Mouse (Mus musculus): ENCODE data around the gene Slc9a1. TPM values are rescaled to one million over a fixed set of nuclear protein-coding genes. Genes with fewer than 3 reads are reported as not detected.
A peak's percentile ranks its signal among the peaks of the same experiment; 100 is the strongest.

The Slc9a1 gene
- total RNA-seq, 2 experiments from 2014 or later = 10.0 to 11.4 TPM

DNA sequence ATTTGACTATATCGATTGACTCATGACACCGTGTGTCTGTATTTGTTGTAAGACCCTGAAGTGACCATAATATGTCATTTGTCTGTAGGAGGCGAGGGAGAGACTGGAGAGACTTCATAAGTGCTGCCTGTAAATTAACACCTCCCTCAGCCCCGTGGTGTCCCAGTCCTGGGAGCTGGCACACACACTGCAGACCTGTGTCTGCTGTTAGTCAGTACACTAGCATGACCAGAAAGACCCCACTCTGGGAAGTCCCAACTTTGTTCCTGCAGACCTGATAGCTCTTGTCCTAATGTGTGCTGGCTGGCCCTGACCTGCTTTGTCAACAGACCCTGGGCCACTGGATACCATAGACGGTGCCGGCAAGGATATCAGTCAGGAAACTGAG is 2.8 kb downstream of the Slc9a1 start:
- DNase-seq (ENCODE audit: low spot score) = no peak

DNA sequence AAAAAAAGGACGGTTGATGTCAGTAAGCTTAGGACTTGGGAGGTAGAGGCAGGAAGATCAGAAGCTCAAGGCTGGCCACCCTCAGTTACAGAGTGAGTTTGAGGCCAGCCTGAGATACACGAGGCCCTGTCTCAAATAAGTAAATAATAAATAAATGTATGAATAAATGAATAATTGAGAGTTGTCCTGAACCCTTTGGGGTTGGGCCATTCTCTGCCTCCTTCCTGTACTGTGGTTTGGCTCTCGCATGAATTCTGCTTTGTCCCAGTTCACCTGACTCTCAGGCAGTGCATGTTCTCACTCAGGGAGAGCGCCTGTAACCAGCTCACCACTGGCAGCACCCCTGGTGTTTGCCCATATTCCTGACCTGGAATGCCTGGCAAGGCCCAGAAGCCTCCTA is 4.5 kb downstream of the Slc9a1 start:
- DNase-seq (ENCODE audit: low spot score) = no peak

DNA sequence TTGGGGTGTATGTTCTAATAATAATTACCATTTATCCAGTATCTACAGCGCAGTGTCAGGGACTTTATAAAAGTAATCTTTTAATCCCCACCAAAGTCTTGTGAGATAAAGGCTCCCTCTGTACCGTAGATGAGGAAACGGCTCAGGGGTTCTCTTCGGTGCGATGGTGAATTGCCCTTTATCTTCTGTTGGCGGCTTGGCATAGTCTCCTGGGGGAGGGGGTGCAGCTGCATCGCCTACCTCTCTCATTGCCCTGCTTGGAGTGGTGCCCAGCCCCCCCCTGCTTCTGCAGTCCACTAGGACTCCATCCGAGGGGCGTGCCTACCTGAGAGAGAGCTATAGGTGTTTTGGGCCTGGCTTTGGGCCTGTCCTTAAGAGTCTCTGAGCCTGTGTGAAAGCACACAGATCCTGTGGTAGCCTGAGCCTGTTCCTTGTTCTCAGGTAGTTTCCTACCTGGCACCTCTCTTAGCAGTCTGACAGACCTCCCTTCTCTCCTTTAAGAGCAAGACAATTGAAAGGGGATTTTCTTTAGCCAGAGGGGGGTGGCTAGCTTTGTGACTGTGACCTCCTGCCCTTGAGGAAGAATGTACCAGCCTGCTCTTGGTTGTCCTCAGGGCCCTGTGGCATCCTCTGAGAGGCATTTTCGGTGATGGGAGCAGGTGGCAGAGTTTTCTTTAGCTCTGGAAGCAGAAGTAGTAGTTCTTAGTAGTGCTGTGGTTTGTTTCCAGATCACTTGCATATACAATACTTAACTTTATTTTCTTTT is 6.5 kb downstream of the Slc9a1 start:
- DNase-seq (ENCODE audit: low spot score) = no peak

DNA sequence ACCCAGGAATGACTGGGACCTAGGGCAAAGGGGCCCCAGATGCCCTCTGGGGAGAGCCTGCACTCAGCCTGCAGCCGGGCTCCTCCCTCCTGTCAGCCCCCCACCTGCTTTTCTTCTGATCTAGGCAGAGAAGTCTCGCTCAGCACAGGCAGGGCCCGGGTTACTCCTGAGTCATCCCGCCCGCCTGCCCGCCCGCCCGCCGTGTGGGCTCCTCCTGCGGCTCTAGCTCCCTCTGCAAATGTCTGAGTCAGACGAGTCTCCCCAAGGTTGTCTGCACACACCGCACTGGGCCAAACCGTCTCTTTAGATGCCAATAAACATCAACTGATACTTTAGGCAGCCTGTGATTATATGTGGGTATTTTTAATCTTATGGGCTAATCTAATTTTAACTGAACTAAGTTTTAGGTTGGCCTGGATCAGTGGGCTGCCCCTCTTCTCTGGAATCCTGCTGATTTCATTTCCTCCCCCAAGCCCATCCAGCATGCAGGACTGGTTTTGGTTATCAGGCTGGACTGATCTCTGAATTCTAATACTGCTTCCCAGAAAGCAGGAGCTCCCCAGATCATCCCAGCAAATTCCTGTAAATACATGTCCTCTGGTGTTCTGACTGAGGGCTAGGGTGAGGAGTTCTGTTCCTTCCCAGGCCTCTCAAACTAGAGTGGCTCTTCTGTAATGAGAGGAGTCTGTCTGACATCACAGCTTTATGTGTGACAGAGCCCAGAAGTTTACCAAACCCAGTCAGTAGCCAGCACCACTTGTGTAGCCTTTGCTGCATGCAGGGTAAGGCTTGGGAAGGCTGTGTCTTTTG is 8.9 kb downstream of the Slc9a1 start:
- peak; percentile 75 for DNase-seq (ENCODE audit: low spot score)

DNA sequence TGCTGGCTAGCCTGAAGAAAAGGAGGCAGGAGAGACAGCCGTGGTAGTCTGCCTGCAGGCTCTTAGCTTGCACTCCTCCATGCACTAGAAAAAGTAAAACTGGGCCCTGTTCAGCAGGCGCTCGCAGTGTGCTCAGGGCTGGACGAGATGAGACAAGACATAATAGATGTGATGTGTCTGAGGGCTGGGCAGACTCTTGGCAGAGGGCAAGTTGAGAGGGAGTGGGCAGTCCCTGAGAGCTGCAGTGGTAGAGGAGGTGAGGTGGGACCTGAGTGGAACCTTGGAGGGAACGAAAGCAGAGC is 9.5 kb downstream of the Slc9a1 start:
- no peak for DNase-seq (ENCODE audit: low spot score)

DNA sequence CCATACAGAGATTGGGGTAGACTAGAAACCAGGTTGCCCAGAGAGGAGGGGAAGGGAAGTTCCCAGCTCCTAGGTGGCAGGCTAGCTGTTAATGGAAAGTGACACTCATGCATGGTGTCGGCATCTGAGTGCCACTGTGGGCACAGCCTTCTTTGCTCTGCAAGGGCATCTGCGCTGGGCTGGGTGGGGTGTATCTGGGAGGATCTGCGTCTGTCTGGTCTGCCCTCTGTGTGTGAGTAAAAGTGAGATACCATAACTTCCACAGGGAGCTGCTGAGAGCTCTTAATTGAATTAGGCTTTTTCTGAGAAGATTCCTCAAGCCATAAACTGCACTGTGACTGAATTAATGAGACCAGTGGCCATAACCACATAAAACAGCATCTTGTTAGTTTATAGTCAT is 10.4 kb downstream of the Slc9a1 start:
- DNase-seq (ENCODE audit: low spot score) = no peak

DNA sequence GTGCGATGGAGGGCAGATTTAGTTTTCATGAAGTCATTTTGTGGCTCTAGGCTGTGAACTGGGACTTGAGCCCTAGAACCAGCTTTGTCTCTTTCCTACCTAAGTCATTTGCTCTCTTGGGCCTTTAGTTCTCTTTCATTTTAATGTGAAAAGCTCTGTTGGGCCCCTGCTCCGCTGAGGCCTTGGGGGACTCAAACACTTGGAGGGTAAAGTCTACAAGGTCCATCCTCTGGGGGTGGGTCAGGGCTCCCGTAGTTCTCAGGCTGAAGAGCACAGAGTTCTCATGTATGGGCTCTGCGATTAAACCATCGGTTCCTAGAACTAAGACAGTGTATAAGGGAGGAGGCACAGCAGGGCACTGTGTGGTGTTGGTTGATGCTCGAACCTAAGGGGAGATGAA is 11.0 kb downstream of the Slc9a1 start:
- DNase-seq (ENCODE audit: low spot score) = no peak

DNA sequence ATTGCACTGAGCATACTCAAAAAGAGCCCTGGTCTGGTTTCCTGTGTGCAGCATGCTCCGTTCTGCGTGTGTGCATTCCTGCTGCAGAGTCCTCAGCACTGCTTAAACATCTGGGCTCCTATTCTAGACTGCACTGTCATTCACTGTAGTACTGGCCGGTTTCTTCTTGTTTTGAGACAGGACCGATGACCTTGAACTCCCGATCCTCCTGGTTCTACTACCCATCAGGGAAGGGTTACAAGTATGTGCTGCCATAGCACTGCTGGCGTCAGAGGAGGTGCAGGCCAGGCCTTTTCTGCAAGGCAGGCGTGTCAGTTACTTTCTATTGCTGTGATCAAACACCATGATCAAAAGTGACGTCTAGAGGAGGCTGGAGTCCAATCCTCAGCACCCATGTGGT is 11.6 kb downstream of the Slc9a1 start:
- DNase-seq (ENCODE audit: low spot score) = no peak

DNA sequence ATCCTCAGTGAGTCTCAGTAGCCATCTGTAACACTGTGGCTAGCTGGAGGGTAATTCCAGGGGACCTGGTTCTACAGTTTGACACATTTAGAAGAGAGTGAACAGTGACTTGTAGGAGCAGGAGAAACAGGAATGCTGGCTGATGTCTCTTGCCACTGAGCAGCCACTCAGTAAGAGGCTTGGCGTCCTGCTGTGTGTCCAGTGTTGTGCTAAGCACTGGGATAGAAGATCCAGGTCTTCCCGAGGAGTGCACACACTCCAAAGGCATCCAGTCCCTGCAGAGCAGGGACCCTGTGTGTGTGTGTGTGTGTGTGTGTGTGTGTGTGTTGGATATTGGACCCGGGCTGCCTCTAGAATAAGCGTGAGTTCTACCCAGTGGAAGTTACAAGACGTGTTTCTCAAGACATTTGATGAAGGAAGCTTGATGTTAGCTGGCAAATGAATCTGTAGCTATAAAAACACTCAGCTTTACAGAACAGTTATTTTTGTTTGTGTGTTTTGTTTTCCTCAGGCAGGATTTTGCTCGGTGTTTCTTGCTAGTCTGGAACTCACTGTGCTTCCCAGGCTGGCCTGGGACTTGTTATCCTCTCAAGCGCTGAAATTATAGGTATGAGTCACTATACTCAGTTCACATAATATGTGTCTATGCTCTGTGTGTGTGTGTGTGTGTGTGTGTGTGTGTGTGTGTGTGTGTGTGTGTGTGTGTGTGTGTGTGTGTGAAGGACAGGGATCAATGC is 16.7 kb downstream of the Slc9a1 start:
- no peak for DNase-seq (ENCODE audit: low spot score)

DNA sequence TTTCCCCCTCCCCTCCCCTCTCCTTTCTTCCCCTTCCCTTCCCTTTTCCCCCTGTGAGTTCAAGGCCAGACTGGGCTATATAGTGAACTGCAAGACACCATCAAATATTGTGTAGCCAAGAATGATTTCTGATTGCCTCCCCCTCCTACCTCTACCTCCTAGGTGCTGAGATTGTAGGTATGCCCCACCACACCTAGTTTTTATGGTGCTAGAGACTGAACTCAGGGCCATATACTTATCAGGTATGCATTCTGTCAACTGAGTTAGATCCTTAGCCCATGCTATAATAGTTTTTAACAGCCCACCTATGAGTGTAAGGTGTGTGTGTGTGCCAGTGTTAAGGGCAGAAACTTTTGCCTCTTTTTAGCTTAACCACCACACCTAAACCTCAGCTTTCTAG is 17.5 kb downstream of the Slc9a1 start:
- DNase-seq (ENCODE audit: low spot score) = no peak

DNA sequence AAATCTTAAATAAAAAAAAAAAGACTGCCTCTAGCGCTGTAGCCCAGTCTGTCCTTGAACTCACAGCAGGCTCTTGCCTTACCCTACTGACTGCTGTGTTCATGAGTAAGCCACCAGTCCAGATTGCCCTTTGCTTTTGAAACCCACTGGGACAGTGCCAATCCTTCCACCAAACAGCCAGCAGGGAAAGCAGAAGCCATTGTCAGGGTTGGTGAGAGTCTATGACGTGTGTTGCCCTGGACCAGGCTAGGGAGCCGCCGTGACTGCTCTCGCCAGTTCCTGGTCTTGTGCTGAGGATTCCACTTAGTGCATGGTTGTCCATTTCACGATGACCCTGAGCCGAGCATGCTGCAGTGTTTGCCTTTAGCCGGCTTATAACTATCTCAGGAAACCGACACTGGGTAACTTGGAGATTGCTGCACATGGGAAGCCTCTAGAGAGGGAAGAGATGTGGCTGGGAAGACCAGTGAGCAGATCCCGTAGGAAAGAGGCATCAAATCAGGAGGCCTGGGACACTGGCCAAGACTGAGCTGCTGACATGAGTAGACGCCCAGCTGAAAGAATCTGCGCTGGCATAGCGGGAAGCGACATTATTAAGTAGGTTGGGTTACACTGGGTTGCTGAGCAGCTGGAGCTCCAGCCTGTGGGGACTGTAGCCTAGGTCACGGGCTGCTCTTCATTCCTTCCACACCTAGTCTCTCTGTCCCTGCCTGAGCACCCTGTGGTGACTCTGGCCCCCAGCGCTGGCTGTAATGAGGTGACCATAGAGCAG is 19.5 kb downstream of the Slc9a1 start:
- peak; percentile 89 for DNase-seq (ENCODE audit: low spot score)

DNA sequence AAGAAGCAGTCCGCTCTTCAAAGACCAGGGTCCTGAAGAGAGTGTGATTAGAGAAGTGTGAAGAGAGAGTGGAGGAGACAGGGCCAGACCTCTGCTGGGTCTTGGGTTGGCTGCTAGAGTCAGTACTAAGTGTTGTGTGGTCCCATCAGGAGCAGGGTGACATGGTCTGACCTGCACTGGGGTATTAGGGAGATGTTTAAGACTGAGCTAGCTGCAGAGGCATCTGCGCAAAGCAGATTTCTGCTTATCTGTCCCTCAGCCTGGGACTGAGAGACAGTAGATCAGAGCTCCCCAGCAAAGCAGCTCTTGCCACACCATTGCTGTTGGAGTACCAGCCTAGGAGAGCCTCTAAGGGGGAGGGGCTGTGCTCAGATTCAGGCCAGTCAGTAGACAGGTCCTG is 20.5 kb downstream of the Slc9a1 start:
- DNase-seq (ENCODE audit: low spot score) = no peak

DNA sequence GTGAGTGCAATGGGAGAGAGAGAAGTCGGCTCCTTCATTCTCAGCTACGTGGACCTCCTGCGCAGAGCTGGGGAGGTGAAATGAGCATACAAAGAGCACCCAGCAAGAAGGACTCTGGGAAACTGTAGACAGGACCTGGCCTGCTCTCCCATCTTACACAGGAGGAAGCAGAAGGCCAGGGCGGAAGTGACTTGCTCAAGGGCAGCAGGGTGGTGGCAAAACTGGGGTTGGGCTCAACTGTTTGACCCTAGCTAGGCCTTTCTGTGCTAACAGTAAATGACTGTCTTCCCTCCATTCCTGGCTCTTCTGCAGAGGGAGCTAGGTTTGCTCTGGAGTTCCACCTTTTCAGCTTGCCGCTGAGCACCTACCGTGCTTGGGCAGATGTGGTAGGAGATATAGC is 21.1 kb downstream of the Slc9a1 start:
- no peak for DNase-seq (ENCODE audit: low spot score)

DNA sequence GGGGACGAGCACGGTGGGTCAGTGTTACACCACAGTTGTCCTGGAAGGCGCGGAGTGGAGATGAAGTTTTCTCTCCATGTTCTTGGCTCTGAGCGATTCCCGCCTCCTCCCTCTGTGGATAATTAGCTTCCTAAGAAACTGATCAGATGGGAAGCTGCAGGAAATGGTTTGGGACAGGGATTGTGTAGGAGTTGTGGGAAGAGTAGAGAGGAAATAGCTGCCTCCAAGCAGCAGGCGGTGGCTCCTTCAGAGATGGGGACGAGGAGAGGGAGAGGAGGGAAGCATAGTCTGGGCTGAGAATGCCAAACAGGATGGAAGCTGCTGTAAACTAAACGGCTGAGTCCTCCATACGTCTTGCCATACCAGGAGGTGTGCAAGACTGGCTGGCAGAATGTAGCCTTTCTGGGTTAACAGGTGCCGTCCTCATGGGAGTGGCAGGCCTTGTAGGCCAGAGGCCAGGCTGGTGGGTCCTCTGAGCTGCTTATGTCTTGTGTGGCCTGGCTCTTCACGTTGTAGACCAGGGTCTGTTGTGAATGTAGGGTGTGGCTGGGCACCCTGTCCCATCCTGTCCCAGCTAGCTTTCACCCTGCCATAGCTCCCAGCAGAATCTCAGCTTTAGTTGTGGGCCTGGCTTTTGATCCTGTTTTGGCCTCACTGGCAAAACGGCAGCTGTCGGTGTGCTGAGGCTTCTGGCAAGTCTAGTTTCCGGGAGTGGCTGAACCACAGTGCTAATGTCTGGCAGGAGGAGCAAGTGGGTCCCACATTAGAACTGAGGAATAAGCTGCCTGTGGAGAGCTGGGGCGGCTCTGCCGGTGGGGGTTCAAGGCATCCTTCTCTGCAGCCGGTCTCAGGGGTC is 21.9 kb downstream of the Slc9a1 start:
- DNase-seq (ENCODE audit: low spot score) = peak; percentile 59

DNA sequence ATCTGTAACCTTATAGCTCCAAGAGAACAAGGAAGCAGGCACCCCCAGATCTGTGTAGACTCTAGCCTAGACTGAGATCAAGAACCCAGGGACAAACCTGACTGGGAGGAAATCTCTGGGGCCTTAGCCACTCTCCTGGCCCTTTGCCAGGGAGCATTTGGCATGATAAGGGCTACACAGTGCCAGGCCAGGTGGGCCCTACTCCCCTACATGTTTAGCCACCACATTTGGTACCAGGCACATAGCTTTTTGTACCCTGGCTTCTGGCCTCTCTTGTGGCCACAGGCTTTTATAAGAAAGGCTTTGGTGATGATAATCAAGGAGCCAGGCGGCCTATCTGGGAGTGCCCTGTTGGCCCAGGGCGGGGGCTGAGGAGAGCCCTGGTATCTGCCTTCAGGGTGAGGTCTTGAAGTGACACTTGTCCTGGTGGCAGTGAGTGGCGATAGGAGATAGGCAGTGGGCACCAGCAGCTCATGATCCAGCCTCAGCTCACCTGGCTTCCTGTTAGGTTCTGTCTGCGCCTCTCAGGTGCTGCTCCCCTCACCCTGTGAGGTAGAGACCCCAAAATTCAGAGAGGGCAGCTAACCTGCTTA is 25.6 kb downstream of the Slc9a1 start:
- no peak for DNase-seq (ENCODE audit: low spot score)

DNA sequence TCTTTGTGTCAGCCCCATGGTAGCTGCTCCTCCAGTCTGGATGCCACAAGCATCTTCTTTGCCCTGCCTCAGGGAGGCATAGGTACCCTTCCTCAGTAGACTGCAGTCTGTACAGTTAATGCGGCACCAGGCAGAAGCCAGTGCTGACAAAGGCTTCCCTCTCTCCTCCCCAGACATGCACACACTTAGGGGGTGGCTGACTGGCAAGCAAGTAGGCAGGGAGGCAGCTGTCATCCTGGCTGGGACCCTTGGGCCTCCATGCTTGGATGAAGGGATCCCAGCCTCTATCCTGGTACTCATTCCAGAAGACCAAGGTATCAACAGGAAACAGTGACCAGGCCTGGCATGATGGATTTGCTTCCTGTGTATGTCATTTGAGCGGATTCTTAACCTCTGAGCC is 26.6 kb downstream of the Slc9a1 start:
- DNase-seq (ENCODE audit: low spot score) = no peak

DNA sequence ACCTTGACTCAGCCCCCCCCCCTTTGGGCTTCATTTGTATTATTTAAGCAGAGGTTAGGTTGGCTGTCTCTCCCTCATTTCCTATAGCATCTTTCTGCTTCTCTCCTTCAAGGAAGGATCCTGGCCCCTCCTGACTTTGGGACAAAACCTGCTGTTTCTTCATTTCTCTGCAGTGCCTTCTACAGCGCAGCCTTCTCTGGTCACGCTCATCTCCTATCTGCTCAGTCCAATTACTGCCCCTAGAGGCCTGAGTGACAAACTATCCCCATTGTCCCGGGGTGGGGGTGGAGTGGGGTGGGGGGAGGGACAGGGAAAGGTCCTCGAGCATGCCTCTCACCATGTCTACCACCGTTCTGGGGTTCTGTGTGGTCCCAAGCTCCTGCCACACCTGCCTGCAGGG is 27.8 kb downstream of the Slc9a1 start:
- DNase-seq (ENCODE audit: low spot score) = no peak

DNA sequence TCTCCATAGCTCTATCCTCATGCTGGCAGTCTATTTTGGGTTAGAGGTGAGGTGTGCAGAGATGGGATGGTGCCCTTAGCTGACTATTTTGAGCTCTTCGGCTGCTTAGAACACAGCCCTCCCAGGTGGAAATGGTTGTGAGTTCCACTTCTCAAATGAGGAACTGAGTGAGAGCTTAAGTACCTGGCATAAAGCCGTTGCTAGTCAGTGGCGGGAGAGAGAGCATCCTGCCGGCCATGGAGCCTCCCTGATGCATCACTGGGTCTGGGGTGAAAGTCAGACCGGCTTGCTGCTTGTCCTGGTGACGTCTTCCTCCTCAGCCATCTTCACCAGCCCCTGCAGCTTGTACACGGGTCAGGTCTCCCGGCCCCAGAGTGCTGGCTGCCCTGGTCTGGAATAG is 28.5 kb downstream of the Slc9a1 start:
- no peak for DNase-seq (ENCODE audit: low spot score)

DNA sequence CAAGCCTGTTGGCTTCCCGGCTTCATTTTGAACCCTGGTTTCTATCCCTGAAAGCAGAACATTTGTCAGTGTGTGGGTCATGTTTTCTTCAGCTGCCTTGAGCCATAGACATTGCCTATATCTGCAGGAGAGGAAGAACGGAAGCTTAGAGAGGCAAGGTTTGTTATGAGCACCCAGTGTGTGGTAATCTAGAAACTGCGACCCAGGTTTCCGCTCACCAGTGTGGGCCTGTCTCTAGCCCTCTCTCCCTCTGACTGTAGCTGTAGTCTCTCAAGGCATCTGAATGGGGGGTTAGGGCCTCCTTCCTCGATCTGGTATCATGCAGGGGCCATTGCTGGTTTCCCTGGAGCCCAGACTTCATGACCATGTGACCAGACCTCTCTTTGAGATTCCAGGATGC is 29.1 kb downstream of the Slc9a1 start:
- DNase-seq (ENCODE audit: low spot score) = no peak

DNA sequence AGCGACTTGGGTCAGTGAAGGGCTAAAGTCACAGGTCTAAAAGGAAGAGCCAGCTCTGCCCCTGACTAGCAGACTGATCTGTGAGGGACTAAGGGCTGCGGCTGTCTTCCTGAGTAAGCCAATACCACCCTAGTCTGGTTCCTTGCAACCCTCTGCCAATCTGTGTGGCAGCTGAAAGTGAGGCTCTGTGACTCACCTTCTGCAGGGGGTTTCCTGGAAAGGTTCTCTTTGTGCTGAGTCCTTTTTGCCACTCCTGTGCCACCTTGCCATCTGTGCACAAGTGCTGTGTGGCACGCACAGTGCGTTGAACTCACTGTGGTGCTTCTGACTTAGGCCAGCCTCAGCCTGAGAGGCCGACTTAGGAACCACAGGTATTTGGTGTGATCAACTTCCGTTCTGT is 30.0 kb downstream of the Slc9a1 start:
- DNase-seq (ENCODE audit: low spot score) = no peak

All from gastrocnemius, adult 18-20 months (tissue).